Mouse (Mus musculus) CH12.LX (cell line): ENCODE results near the gene Gm21915. TPM values are rescaled to one million over a fixed set of nuclear protein-coding genes. Genes with fewer than 3 reads are reported as not detected.

Experiments used
- DNase-seq: peaks from one replicate; pipeline ENCODE4 v3.0.0-alpha.2; 2013; ENCODE audit errors: extremely low read depth
- H3K27ac ChIP-seq: 2 replicates; pipeline ENCODE4 v1.5.1; 2012; ENCODE audit warnings: low read depth, mild to moderate bottlenecking, control low read depth, moderate library complexity; ENCODE audit not compliant: insufficient read depth
- H3K27me3 ChIP-seq: replicated peaks from 2 replicates; pipeline ENCODE3; 2012; ENCODE audit warnings: inconsistent platforms
- H3K36me3 ChIP-seq, 2 experiments: replicated peaks in 1 of 2; 2 replicates each; pipeline versions ENCODE3 to v1.6.1; 2012; ENCODE audit warnings: inconsistent platforms in 1 of 2, low read length in 1 of 2, mild to moderate bottlenecking in 1 of 2, mixed read lengths in 1 of 2, moderate library complexity in 1 of 2; ENCODE audit not compliant: control insufficient read depth in 1 of 2, insufficient read depth in 1 of 2
- H3K4me1 ChIP-seq, 2 experiments: 2 replicates each; pipeline ENCODE4 v1.6.1; 2012; ENCODE audit warnings: inconsistent platforms in 1 of 2, moderate library complexity in 1 of 2; ENCODE audit not compliant: insufficient read depth in 2 of 2, control insufficient read depth in 1 of 2
- H3K4me2 ChIP-seq: 2 replicates; pipeline ENCODE4 v1.6.1; 2012; ENCODE audit warnings: low read depth, mild to moderate bottlenecking, control low read depth; ENCODE audit not compliant: poor library complexity, insufficient read depth, severe bottlenecking
- H3K4me3 ChIP-seq, 3 experiments: fragments of 150-350 bp in 1 of 3; sonication (generic) in 1 of 3; replicated peaks in 1 of 3; 2 replicates each; pipeline versions ENCODE3 to v1.5.1; 2011 to 2012; ENCODE audit warnings: low read depth in 2 of 3, low read length in 2 of 3, mild to moderate bottlenecking in 2 of 3, moderate library complexity in 2 of 3, control low read depth in 1 of 3, improper control_type of control experiment in 1 of 3, inconsistent platforms in 1 of 3, mixed read lengths in 1 of 3; ENCODE audit not compliant: poor library complexity in 1 of 3
- H3K79me2 ChIP-seq: replicated peaks from 2 replicates; pipeline ENCODE4 v1.6.1; 2012; ENCODE audit warnings: mild to moderate bottlenecking, moderate library complexity; ENCODE audit not compliant: control insufficient read depth, poor library complexity, insufficient read depth, severe bottlenecking; ENCODE audit errors: extremely low read depth
- H3K9ac ChIP-seq: 2 replicates; pipeline ENCODE4 v1.6.1; 2012; ENCODE audit warnings: low read depth, mild to moderate bottlenecking, control low read depth, moderate library complexity; ENCODE audit not compliant: insufficient read depth
- H3K9me3 ChIP-seq: replicated peaks from 2 replicates; pipeline ENCODE3; 2012; ENCODE audit warnings: low read length, inconsistent platforms, mixed read lengths
- BHLHE40 ChIP-seq: IDR thresholded peaks from 2 replicates; pipeline ENCODE4 v1.6.1; 2011; ENCODE audit warnings: mild to moderate bottlenecking, low read depth, low read length, improper control_type of control experiment
- E2F4 ChIP-seq: IDR thresholded peaks from 2 replicates; pipeline ENCODE4 v1.6.1; 2011; ENCODE audit warnings: low read depth, low read length, improper control_type of control experiment; ENCODE audit not compliant: insufficient replicate concordance
- ELF1 ChIP-seq: IDR thresholded peaks from 2 replicates; pipeline ENCODE4 v1.6.1; 2014; ENCODE audit warnings: low read depth, mild to moderate bottlenecking, inconsistent platforms, low read length, improper control_type of control experiment
- EP300 ChIP-seq: IDR thresholded peaks from 2 replicates; pipeline ENCODE4 v1.6.1; 2011; ENCODE audit warnings: low read length, improper control_type of control experiment
- ETS1 ChIP-seq: conservative IDR thresholded peaks from 2 replicates; pipeline ENCODE4 v1.6.1; 2012; ENCODE audit warnings: low read depth, mild to moderate bottlenecking, inconsistent platforms, low read length, improper control_type of control experiment, moderate library complexity
- GABPA ChIP-seq: IDR thresholded peaks from 2 replicates; pipeline ENCODE4 v1.6.1; 2012; ENCODE audit warnings: low read depth, low read length, improper control_type of control experiment, inconsistent platforms; ENCODE audit not compliant: insufficient replicate concordance
- IRF4 ChIP-seq: IDR thresholded peaks from 2 replicates; pipeline ENCODE4 v1.6.1; 2014; ENCODE audit warnings: low read depth, mild to moderate bottlenecking, inconsistent platforms, low read length, improper control_type of control experiment
- JUN ChIP-seq: IDR thresholded peaks from 2 replicates; pipeline ENCODE4 v1.6.1; 2011; ENCODE audit warnings: low read depth, mild to moderate bottlenecking, low read length, improper control_type of control experiment, moderate library complexity; ENCODE audit not compliant: insufficient read depth
- JUND ChIP-seq: conservative IDR thresholded peaks from 2 replicates; pipeline ENCODE4 v1.6.1; 2011; ENCODE audit warnings: low read depth, low read length, improper control_type of control experiment
- KAT2A ChIP-seq: IDR thresholded peaks from 2 replicates; pipeline ENCODE4 v1.6.1; 2012; ENCODE audit warnings: low read length, improper control_type of control experiment, inconsistent platforms; ENCODE audit not compliant: insufficient replicate concordance
- MAFK ChIP-seq: IDR thresholded peaks from 2 replicates; pipeline ENCODE4 v1.6.1; 2011; ENCODE audit warnings: low read length, improper control_type of control experiment; ENCODE audit not compliant: insufficient replicate concordance
- MAX ChIP-seq: IDR thresholded peaks from 2 replicates; pipeline ENCODE4 v1.6.1; 2011; ENCODE audit warnings: low read length, improper control_type of control experiment
- MAZ ChIP-seq: IDR thresholded peaks from 2 replicates; pipeline ENCODE4 v1.6.1; 2012; ENCODE audit warnings: low read depth, mild to moderate bottlenecking, inconsistent platforms, low read length, improper control_type of control experiment, moderate library complexity
- MEF2A ChIP-seq: IDR thresholded peaks from 2 replicates; pipeline ENCODE4 v1.6.1; 2014; ENCODE audit warnings: low read depth, mild to moderate bottlenecking, inconsistent platforms, low read length, improper control_type of control experiment, borderline replicate concordance
- MXI1 ChIP-seq: IDR thresholded peaks from 2 replicates; pipeline ENCODE4 v1.6.1; 2011; ENCODE audit warnings: mild to moderate bottlenecking, low read depth, low read length, improper control_type of control experiment
- NELFE ChIP-seq: IDR thresholded peaks from 2 replicates; pipeline ENCODE4 v1.6.1; 2011; ENCODE audit warnings: low read depth, low read length, improper control_type of control experiment
- NRF1 ChIP-seq: IDR thresholded peaks from 2 replicates; pipeline ENCODE4 v1.6.1; 2014; ENCODE audit warnings: low read depth, mild to moderate bottlenecking, inconsistent platforms, low read length, improper control_type of control experiment, moderate library complexity
- POLR2AphosphoS2 ChIP-seq: IDR thresholded peaks from 2 replicates; pipeline ENCODE4 v1.6.1; 2011; ENCODE audit warnings: low read depth, low read length, improper control_type of control experiment
- RAD21 ChIP-seq: IDR thresholded peaks from 2 replicates; pipeline ENCODE4 v1.6.1; 2011; ENCODE audit warnings: low read depth, mild to moderate bottlenecking, low read length, improper control_type of control experiment, moderate library complexity
- RCOR1 ChIP-seq: conservative IDR thresholded peaks from 2 replicates; pipeline ENCODE4 v1.6.1; 2012; ENCODE audit warnings: low read depth, mild to moderate bottlenecking, inconsistent platforms, low read length, improper control_type of control experiment
- TBP ChIP-seq: conservative IDR thresholded peaks from 2 replicates; pipeline ENCODE4 v1.6.1; 2011; ENCODE audit warnings: low read depth, low read length, improper control_type of control experiment
- UBTF ChIP-seq: IDR thresholded peaks from 2 replicates; pipeline ENCODE4 v1.6.1; 2012; ENCODE audit warnings: low read depth, mild to moderate bottlenecking, inconsistent platforms, low read length, improper control_type of control experiment, moderate library complexity
- USF1 ChIP-seq: IDR thresholded peaks from 2 replicates; pipeline ENCODE4 v1.6.1; 2014; ENCODE audit warnings: low read depth, mild to moderate bottlenecking, inconsistent platforms, low read length, improper control_type of control experiment
- USF2 ChIP-seq: conservative IDR thresholded peaks from 2 replicates; pipeline ENCODE4 v1.6.1; 2011; ENCODE audit warnings: low read depth, low read length, improper control_type of control experiment
- ZC3H11A ChIP-seq: IDR thresholded peaks from 2 replicates; pipeline ENCODE4 v1.6.1; 2012; ENCODE audit warnings: low read depth, mild to moderate bottlenecking, inconsistent platforms, low read length, improper control_type of control experiment
- ZNF384 ChIP-seq: IDR thresholded peaks from 2 replicates; pipeline ENCODE4 v1.6.1; 2012; ENCODE audit warnings: low read depth, low read length, improper control_type of control experiment, inconsistent platforms
- dilution Hi-C: fragments of 300-500 bp; cut with MboI; formaldehyde crosslinking; loops from 2 replicates; pipeline ENCODE4 v1.14.3; 2020; ENCODE audit warnings: low sequenced_read_pairs; ENCODE audit not compliant: extremely low pct_unique_long_range_greater_than_20kb, extremely low pct_ligation_motif_present
- in situ Hi-C: fragments of 300-500 bp; cut with MboI; formaldehyde crosslinking; loops from 3 replicates; pipeline ENCODE4 v1.14.3; 2019; ENCODE audit warnings: low sequenced_read_pairs, low pct_ligation_motif_present, low pct_unique_long_range_greater_than_20kb, mixed read lengths
- polyA plus RNA-seq: library from polyadenylated mRNA; unstranded; fragments of >175 nt; gene quantifications from 2 replicates; pipeline ENCODE4 v1.2.1, GENCODE M21; 2012; ENCODE audit warnings: low read depth; ENCODE audit not compliant: insufficient read length
- total RNA-seq, 2 experiments: library from RNA; depleted of rRNA; stranded (reverse); fragments of 300-350 nt in 1 of 2; fragments of >200 nt in 1 of 2; gene quantifications; 2 replicates each; pipeline ENCODE4 v1.2.3; 2012 to 2014

Gm21915 gene
- total and polyA plus RNA-seq, 3 experiments = not detected

GRCm38 (mm10) chr9:40693768-40694167, 23.4 kb downstream of the Gm21915 start:
- in situ Hi-C loops = no loop called here
- no peaks in the 10 kb centered on the region for H3K9me3 ChIP-seq
- H3K9ac ChIP-seq = no peak overlapping the region
- H3K36me3 ChIP-seq = no peaks in the 10 kb centered on the region
- H3K4me2 ChIP-seq = no peak overlapping the region
- TF ChIP-seq NRF1 (no peak), E2F4 (no peak), MXI1 (no peak), ETS1 (no peak), RCOR1 (no peak), EP300 (no peak), ZNF384 (no peak), MAZ (no peak), ZC3H11A (no peak), UBTF (no peak), USF1 (no peak), TBP (no peak), KAT2A (no peak), USF2 (no peak), JUND (no peak), NELFE (no peak), MEF2A (no peak), GABPA (no peak), ELF1 (no peak), JUN (no peak)
- H3K27me3 ChIP-seq = peaks cover 14% of the 10 kb centered on the region
- H3K4me1 ChIP-seq = peaks cover 0 to 19% of the 10 kb centered on the region in 2 experiments; a peak in 2 of 4 replicates
- dilution Hi-C loops = no loop called here
- H3K79me2 ChIP-seq = no peaks in the 10 kb centered on the region
- DNase-seq = no peak
- H3K4me3 ChIP-seq = no peak overlapping the region
- no peak overlapping the region for H3K27ac ChIP-seq

GRCm38 (mm10) chr9:40694284-40694683, 23.9 kb downstream of the Gm21915 start:
- Histone ChIP-seq H3K36me3 (no peaks in the 10 kb centered on the region), H3K79me2 (no peaks in the 10 kb centered on the region), H3K4me1 (peaks cover 0 to 19% of the 10 kb centered on the region in 2 experiments; a peak in 2 of 4 replicates), H3K4me2 (no peak overlapping the region), H3K4me3 (no peak overlapping the region), H3K27me3 (peaks cover 14% of the 10 kb centered on the region), H3K27ac (no peak overlapping the region), H3K9ac (no peak overlapping the region), H3K9me3 (no peaks in the 10 kb centered on the region)
- dilution Hi-C loops (no loop called here), in situ Hi-C loops (no loop called here)
- TF ChIP-seq MAZ (no peak), MAX (no peak), MAFK (no peak), NRF1 (no peak), RAD21 (no peak), POLR2AphosphoS2 (no peak), USF2 (no peak), IRF4 (no peak), ETS1 (no peak), BHLHE40 (no peak), E2F4 (no peak)
- DNase-seq = no peak
